Mouse (Mus musculus) embryonic stem cell, embryonic (primary cell): ENCODE data around the gene Cpeb1.

Experiments
- CTCF ChIA-PET, 4 experiments: fragments of 300-600 bp in 2 of 4; fragments of 350-600 bp in 2 of 4; sonication (Branson Sonifier 250); formaldehyde crosslinking; loops; one replicate each; lab custom pipeline; 2022; ENCODE audit warnings: inconsistent platforms in 2 of 4; lab: Charles Lee
- POLR2A ChIA-PET, 4 experiments: fragments of 300-600 bp in 2 of 4; fragments of 350-600 bp in 2 of 4; sonication (Branson Sonifier 250); formaldehyde crosslinking; loops; one replicate each; lab custom pipeline; 2022; ENCODE audit warnings: antibody characterized with exemption in 4 of 4, inconsistent platforms in 1 of 4; lab: Charles Lee

The Cpeb1 gene

DNA sequence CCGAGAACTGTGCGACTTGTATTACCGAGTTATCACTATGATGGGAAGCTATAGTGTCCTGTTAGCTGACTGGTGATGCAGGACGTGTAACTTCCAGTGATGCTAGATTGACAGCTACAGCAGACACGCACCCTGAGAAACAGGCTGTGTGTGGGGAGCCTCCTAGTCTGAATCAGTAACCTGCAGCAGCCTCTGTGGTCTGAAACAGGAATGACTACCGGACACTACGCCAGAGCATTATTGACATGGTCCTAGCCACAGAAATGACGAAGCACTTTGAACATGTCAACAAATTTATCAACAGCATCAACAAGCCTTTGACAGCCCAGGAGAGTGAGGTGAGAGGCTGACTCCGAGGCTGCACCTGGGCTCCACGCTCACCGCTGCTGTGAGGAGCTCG, 129.2 kb downstream of the Cpeb1 start:
- POLR2A ChIA-PET = interaction anchor here in 3 of 4 experiments (0.6 to 11.6 kb wide), 12 partner anchors 8 to 237 kb away, joined by 3 to 190 read pairs (median 3); partner anchors contain the start of gene Rps17 (in 2 of the 3)
- CTCF ChIA-PET = interaction anchor here in 2 of 4 experiments (0.6 to 2.3 kb wide), 5 partner anchors 10 to 687 kb away, joined by 3 to 10 read pairs (median 3); no protein-coding TSS in a partner anchor

DNA sequence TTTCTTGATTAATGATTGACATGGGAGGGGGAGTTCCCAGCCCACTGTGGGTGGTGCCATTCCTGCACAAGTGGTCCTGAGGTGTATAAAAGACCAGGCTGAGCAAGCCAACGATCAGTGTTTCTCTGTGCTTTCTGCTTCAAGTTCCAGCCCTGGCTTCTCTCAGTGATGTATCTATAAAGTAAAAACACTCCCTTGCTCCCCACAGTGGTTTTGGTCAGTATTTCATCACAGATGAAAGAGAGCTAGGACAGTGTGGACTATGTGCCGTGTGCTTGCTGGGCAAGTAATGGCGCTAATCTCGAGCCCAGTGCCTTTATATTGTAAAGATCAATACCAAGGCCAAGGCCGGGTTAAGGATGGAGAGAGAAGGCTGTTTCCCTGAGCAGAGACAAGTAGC, 133.5 kb downstream of the Cpeb1 start:
- CTCF ChIA-PET = interaction anchor here (0.6 to 1.0 kb wide), 6 partner anchors 9 to 461 kb away, joined by 3 to 13 read pairs (median 4); no protein-coding TSS in a partner anchor

DNA sequence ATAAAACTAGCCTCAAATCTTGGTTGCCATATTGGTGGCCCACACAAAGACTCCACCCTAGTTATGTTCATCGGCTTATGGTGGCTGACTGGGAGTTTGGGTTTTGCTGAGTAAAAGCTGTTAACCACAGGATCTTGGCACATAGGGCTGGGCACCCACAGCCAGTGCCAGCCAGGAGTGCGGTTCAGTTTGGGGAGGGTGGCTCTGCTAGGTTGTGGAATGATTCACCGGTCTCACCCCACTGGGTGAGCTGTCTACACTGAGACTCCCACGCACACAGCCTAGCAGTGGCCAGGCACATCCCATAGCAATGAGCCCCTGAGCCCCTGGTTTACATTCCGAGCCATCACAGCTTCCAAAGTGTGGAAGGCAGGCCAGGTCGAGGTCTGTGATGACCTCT, 135.5 kb downstream of the Cpeb1 start:
- CTCF ChIA-PET = no interaction called here

More for the DNA sequence above, 133.5 kb downstream of the Cpeb1 start:
- POLR2A ChIA-PET = interaction anchor here in 3 of 4 experiments (0.6 to 4.7 kb wide), 9 partner anchors 9 to 229 kb away, joined by 3 to 48 read pairs (median 5); partner anchors contain the start of gene Rps17 (in 1 of the 3)

DNA sequence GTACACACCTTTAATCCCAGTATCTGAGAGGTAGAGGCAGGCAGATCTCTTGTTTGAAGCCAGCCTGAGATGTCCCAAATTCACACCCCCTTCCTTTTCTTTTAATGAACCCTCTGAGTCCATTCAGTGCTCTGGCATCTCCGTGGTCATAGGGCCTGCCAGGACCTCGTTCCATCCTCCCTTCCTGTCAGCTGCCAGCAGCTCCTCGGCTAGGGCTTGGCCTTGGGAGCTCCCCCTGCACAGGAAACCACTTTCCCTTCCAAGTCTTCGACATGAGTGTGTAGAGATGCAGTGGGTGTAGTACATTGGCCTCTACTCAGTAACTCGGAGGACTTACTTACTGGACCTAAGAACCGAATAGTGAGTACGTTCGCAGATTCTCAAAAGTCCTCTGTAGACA, 139.7 kb downstream of the Cpeb1 start:
- POLR2A ChIA-PET = interaction anchor here in 3 of 4 experiments (0.6 to 1.2 kb wide), 3 partner anchors 11 to 100 kb away, joined by 3 to 4 read pairs (median 3); no protein-coding TSS in a partner anchor

More for the DNA sequence above, 135.5 kb downstream of the Cpeb1 start:
- POLR2A ChIA-PET = interaction anchor here in 1 of 4 experiments (1.0 to 2.1 kb wide), 3 partner anchors 11 to 26 kb away, joined by 3 to 5 read pairs (median 5); partner anchors contain the start of gene Rps17

DNA sequence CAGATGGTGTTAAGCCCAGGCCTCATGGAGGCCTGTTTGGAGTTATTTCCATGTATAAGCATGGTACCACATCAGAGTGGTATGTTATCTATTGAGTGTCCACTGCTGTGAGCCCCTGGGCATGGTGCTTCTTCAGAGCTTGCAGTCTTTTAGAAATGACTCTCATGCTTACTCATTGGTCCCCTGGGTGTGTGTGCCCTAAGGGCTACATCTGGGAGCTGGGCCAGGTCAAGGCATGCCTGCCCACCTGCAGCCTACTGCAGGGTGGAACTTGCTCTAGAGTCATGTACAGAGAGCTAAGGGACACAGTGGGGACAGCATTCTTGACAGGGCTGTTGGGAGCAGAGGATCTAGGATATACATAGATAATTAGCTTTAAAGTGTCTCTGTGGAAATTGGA, 143.7 kb downstream of the Cpeb1 start:
- POLR2A ChIA-PET = interaction anchor here in 2 of 4 experiments (0.6 to 1.6 kb wide), 4 partner anchors 13 to 189 kb away, joined by 3 to 4 read pairs (median 3); no protein-coding TSS in a partner anchor

More for the DNA sequence above, 139.7 kb downstream of the Cpeb1 start:
- CTCF ChIA-PET = no interaction called here

DNA sequence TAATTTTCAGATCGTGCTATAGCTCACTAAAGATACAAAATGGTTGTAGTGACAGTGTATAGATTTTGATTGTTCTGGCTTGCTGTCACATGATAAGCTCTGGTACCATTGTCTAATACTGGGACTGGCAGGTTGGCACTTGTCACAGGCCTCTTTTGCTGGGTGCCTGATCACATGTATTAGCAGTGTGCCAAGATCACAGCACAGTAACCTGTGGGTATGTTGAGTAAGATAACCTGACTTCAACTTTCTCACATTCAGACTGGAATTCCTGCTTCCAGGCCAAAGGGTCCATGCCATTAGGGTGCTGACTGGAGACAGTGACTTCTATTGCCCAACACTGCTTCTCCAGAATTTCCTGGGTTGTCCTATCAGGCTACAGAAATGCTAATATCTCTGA, 144.1 kb downstream of the Cpeb1 start:
- ChIA-PET POLR2A (interaction anchor here in 2 of 4 experiments (0.7 to 1.6 kb wide), 3 partner anchors 13 to 81 kb away, joined by 3 read pairs; no protein-coding TSS in a partner anchor), CTCF (no interaction called here)

More for the DNA sequence above, 143.7 kb downstream of the Cpeb1 start:
- CTCF ChIA-PET = no interaction called here

DNA sequence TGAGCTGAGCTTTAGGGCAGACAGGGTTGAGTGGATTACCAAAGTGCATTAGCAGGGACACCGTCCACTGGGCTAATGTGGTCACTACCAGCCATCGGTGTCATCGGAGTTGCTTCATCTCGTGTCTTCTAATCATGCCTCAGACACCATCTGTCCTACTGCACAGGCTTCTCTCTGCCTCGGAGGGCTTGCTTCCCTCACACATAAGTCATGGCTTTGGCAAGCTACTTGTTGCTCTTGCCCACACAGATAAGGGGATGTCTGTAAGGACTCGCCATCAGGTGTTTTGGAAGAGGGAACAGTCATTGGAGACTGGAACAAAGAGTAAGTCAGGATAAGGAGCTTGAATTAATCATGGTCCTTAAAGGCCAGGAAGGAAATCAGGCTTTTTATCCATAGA, 146.0 kb downstream of the Cpeb1 start:
- ChIA-PET CTCF (no interaction called here), POLR2A (interaction anchor here in 1 of 4 experiments (1.3 kb wide), 1 partner anchor 11 kb away, joined by 4 read pairs; no protein-coding TSS in a partner anchor)

DNA sequence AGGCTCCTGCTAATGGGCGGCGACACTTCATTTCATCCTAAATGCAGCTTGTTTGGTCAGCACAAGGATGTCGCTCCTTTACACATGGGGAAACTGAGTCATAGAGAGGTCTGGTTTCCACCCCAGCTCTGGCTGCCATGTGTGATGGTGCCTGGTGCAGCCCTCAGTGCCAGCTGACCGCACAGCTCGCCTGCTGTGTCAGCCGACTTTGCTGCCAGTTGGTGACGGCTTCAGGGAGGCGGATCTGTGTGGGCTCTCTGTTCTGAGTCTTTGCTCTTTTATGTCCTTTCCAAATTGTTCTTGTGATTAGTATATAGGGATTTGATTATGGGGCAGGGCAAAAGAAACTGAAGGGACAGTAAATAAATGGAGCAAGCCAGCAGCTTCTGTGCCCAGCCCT, 147.5 kb downstream of the Cpeb1 start:
- POLR2A ChIA-PET = interaction anchor here in 1 of 4 experiments (0.6 to 1.0 kb wide), 2 partner anchors 16 to 928 kb away, joined by 3 read pairs; no protein-coding TSS in a partner anchor

DNA sequence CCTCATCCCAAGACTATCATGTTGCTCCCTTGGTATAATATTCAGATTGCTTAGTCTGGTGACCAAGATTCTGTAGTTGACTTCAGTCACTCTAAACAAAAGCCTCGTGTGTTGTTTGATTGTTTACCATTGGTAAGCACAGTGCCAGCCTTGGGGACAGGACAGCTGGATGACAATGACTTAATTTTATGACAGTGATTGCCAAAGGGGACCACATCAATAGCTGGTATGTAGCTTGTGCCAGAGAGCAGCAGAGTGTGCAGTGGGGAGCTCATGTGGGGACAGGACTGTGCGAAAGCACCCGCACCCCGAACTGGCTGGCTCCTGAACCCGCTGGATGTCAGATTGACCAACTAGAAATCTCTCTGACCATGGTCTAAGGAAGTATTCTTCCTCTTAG, 150.6 kb downstream of the Cpeb1 start:
- POLR2A ChIA-PET = interaction anchor here in 2 of 4 experiments (1.0 to 2.5 kb wide), 5 partner anchors 16 to 122 kb away, joined by 3 to 10 read pairs (median 4); no protein-coding TSS in a partner anchor
- CTCF ChIA-PET = interaction anchor here in 1 of 4 experiments (1.1 kb wide), 1 partner anchor 39 kb away, joined by 3 read pairs; no protein-coding TSS in a partner anchor

More for the DNA sequence above, 147.5 kb downstream of the Cpeb1 start:
- CTCF ChIA-PET = no interaction called here

DNA sequence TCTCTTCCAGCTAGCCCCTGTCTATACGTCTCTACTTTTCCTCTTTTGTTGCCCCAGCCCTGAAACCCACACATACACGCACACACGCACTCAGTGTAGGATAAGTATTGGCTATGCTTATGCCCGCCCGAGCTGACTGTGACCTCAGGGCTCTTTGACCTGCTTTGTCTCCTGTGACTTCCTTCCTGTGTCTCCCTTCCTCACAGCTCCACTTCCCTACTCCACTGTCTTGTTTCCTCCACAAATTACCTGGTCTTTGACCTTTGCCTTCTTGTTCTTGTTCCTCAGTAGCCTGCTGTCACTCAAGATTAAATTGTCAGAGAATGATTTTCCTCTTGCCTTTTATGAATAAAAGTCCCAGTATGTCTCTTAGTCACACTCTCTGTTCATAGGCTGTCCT, 151.2 kb downstream of the Cpeb1 start:
- ChIA-PET POLR2A (interaction anchor here in 2 of 4 experiments (1.0 to 1.3 kb wide), 3 partner anchors 53 to 113 kb away, joined by 3 to 4 read pairs (median 3); no protein-coding TSS in a partner anchor), CTCF (no interaction called here)

DNA sequence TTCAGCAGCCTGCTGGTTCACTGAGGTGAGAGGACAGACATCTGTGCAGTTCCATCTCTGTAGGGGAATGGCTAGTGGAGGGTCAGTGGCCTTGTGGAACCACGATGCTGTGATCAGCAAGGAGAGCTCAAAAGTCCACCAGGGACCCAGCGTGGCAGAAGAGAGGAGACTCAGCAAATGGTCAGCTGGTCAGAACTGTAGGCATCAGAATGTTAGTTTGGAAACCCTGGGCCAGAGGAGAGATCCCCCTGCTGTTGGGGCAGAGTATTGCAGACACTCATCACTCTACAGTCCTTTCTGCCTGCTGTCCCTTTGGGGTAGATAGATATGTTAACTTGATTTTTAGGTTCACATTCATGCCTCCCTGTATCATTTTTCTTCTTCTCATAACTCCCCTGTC, 151.6 kb downstream of the Cpeb1 start:
- POLR2A ChIA-PET = interaction anchor here in 2 of 4 experiments (1.0 to 1.3 kb wide), 3 partner anchors 53 to 113 kb away, joined by 3 to 4 read pairs (median 3); no protein-coding TSS in a partner anchor
- CTCF ChIA-PET = no interaction called here

DNA sequence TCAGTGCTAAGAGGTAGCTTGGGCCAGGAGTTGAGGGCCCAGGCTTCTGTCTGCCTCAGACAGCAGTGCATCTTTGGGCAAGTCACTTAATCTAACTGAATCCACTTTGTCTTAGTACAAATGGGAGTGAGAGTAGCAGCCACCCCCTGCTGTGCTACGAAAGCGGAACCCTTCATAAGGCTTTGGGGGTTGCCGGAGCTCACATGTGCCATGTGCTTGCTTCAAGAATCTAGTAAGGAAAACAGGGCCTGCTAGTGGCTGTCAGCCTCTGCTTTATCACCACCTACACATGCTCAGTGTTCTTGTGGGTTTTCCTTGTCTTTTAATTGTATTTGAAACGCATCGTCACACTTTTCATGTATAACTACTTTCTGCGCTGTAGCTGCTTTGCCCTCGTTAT, 153.9 kb downstream of the Cpeb1 start:
- ChIA-PET CTCF (interaction anchor here in 1 of 4 experiments (1.0 kb wide), 1 partner anchor 38 kb away, joined by 3 read pairs; no protein-coding TSS in a partner anchor), POLR2A (interaction anchor here in 2 of 4 experiments (0.7 to 1.3 kb wide), 3 partner anchors 12 to 43 kb away, joined by 3 to 4 read pairs (median 3); no protein-coding TSS in a partner anchor)

DNA sequence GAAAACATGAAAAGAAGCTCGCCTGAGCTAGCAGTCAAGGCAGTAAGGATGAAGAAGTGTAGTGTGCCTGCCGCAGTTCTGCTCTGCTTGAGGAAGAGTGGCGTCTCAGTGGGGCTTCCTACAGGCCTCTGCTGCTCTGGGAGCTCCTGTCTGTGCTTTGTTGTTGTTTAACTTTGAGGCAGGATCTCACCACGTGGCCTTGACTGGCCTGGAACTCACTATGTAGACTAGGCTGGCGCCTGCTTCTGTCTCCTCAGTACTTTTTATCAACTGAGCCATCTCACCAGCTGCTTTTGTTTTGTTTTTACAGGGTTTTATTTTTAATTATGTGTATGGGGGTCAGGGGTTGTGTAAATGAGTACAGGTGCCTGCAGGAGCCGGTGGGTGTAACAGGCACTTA, 157.1 kb downstream of the Cpeb1 start:
- CTCF ChIA-PET = no interaction called here
- POLR2A ChIA-PET = interaction anchor here (0.5 to 1.5 kb wide), 11 partner anchors 8 to 128 kb away, joined by 3 to 6 read pairs (median 3); no protein-coding TSS in a partner anchor
